Mouse (Mus musculus): ENCODE measurements around the gene Tmem63b. TPM values are rescaled to one million over a fixed set of nuclear protein-coding genes. Genes with fewer than 3 reads are reported as not detected.
A peak's percentile ranks its signal among the peaks of the same experiment; 100 is the strongest.

The Tmem63b gene
- total RNA-seq (2021), result 10 to 100 TPM; 84.6 to 88.1 TPM

DNA sequence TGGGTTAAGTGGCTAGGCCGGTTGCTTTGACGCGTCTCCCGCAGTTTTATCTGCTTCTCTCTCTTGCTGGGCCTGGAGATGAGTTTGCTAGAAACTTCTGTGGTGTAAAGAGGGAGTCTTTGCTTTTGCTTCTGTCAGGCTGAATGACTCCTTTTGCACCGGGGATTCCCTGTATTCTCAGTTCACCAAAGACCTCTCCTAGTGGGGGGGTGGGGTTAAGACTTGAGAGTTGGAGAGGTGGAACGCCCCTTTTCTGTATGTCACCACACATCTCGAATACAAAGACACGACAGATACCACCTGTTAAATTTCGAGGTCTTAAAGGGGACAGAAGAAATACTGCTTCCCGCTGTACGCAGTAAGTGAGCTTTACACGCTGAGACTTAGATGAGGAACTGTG is at the start of gene Tmem63b:
TSS of gene Tmem63b (minus strand) at position 190 of the 400 bp plus-strand sequence.
- intact Hi-C loops (cut with DNase I), result no loop called here
- DNase-seq, result no peak

- intact Hi-C loops (cut with DNase I), result loop anchor here (1.0 to 2.0 kb wide), 2 partner anchors 31 to 297 kb away; partner anchors contain the start of gene Vegfa
- peak; percentile 87 to 89 for DNase-seq
Observed at GRCm38 (mm10) chr17:45735382-45736310, 48.9 kb upstream of the Tmem63b start.

DNA sequence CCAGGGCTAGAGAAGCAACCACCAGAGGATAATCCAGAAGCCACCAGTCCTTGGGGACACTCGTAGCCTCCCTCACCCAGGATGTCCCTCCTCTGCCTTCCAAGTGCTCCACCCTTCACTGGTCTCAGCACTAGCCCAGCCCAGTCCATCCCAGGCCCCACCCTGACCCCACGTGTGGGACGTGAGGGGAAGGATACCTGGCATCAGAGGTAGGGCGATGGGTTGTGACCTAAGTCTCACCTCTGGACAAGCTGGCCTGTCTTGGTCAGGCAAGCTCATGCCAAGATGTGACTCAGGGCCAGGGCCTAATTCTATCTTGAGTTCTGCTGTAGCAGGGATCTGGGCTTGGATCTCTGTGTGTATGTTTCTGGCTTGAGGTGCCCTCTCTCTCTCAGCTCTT is 48.2 kb upstream of the Tmem63b start:
- DNase-seq, result no peak
- intact Hi-C loops (cut with DNase I), result loop anchor here (1.0 to 5.0 kb wide), 3 partner anchors 81 to 517 kb away; partner anchors contain the start of genes Lrrc73 and Vegfa

- no peak for DNase-seq
- intact Hi-C loops (cut with DNase I), result loop anchor here (1.0 to 5.0 kb wide), 2 partner anchors 82 to 518 kb away; partner anchors contain the start of gene Lrrc73
Observed at GRCm38 (mm10) chr17:45734333-45734732, 47.6 kb upstream of the Tmem63b start.

- peak; percentile 53 to 54 for DNase-seq
- intact Hi-C loops (cut with DNase I), result loop anchor here (1.0 to 5.0 kb wide), 2 partner anchors 82 to 518 kb away; partner anchors contain the start of gene Lrrc73
Observed at GRCm38 (mm10) chr17:45733735-45734301, 47.1 kb upstream of the Tmem63b start, which contains the start of gene 1600014C23Rik. Gene 1600014C23Rik, minus strand, starts transcription at chr17:45733844.

DNA sequence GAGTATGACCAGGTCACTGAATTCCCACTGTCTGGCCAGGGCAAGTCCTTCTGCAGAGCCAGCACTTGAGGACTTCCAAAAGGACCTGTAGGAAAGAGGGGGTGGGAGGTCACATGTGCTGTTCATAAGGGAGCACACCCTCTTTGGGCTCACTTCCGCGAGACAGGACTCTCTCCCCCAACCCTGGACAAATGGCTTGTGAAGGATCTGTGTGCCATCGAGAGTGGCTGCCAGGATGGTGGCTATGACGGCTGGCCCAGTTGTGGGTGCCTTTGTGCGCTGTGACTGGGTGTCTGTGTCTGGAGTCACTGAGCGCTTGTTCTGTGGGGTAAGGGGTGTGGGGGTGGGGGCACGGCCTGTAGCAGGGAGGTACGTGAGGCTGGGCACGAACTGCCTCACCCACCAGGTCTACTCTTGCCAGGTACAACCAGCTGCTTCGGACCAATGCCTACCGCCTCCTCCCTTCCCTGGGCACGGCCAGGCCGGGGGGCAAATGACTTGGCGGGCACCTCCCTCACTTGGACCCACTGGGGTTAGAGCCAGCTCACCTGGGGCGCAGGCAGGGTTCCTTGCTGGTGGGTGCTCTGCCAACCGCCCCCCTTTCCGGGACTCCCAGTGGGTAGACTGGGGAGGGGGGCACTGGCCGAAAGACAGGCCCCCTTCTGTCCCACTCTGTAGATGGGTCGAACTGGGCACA is 46.5 kb upstream of the Tmem63b start:
- intact Hi-C loops (cut with DNase I), result loop anchor here (5.0 kb wide), 1 partner anchor 519 kb away; the partner anchor contains the start of gene Lrrc73
- no peak for DNase-seq

- intact Hi-C loops (cut with DNase I), result loop anchor here (1.0 to 5.0 kb wide), 3 partner anchors 301 to 521 kb away; partner anchors contain the start of genes Lrrc73 and Vegfa
- peak; percentile 86 to 91 for DNase-seq
Observed at GRCm38 (mm10) chr17:45731172-45731864, 44.6 kb upstream of the Tmem63b start.

DNA sequence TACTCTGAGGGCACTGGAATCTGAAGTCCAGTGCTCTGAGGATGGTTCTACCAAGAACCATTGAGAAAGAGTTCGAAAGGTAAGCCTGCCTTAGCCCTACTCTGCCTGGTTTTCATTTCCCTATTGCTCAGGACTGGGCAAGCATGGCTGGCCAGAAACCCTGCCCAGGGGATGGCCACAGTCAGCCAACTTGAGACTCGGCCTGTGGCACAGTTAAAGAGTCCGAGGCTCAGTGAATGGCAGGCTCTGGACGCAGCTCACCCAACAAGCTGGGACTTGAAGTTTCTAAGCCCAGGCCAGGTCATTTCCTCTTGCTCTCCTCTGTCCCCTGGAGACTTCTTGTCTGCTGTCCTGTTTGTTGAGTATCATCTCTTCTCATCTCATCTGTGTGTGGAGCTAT is 44.0 kb upstream of the Tmem63b start:
- intact Hi-C loops (cut with DNase I), result loop anchor here (1.0 to 5.0 kb wide), 3 partner anchors 302 to 522 kb away; partner anchors contain the start of genes Lrrc73 and Vegfa
- no peak for DNase-seq

GRCm38 (mm10) chr17:45729387-45729786 is 42.7 kb upstream of the Tmem63b start:
- no peak for DNase-seq
- intact Hi-C loops (cut with DNase I), result no loop called here

- intact Hi-C loops (cut with DNase I), result no loop called here
- no peak for DNase-seq
Observed at GRCm38 (mm10) chr17:45727983-45728723, 41.4 kb upstream of the Tmem63b start.

DNA sequence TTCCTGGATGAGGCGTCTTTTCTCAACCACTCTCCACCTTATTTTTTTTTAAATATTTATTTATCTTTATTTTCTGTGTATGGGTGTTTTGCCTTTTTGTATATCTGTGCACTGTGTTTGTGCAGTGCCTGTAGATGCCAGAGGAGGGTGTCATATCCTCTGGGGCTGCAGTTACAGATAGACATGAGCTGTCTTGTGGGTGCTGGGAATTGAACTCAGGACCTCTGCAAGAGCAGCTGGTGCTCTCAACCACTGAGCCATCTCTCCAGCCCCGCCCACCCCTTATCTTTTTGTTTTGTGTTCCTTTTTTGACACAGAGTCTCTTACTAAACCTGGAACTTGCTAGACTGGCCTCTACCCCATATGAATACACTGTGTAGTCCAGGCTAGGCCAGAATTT is 40.8 kb upstream of the Tmem63b start:
- intact Hi-C loops (cut with DNase I), result no loop called here
- no peak for DNase-seq

DNA sequence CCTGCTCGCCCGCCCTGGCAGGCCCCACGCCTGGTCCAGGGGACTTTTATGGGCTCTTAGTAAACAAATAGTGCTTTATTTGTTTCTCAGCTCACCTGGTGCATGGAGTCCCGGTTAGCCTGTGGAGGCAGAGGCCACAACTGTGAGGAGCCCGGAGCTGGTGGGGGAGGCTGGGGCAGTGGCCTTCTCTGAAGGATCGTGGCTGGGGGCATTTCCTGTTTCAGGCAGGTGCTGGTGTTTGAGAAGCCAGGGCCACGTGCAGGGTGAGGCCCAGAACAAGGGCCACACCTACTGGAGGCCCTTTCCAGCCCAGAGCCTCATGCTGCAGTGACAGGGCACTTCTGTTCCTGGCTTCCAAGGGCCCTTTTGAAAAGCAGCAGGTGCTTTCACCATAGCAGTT is 39.5 kb upstream of the Tmem63b start:
- DNase-seq, result no peak
- intact Hi-C loops (cut with DNase I), result no loop called here

DNA sequence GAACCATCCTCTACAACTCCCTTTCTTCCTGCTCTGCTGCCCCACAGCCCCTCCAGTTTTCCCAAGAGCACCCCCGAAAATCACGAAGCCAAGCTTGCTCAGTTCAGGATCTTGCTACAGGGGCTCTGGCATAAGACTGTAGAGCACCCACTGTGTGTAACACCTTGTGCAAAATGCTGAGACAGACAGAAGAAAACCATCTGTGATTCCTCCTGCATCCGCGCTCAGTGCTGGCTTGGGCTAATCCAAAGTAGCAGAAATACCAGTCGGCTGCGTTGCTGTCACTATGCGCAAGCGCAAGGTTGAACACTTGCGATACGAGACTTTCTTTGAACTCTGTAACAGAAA is 37.8 kb upstream of the Tmem63b start:
- no peak for DNase-seq
- intact Hi-C loops (cut with DNase I), result no loop called here

DNA sequence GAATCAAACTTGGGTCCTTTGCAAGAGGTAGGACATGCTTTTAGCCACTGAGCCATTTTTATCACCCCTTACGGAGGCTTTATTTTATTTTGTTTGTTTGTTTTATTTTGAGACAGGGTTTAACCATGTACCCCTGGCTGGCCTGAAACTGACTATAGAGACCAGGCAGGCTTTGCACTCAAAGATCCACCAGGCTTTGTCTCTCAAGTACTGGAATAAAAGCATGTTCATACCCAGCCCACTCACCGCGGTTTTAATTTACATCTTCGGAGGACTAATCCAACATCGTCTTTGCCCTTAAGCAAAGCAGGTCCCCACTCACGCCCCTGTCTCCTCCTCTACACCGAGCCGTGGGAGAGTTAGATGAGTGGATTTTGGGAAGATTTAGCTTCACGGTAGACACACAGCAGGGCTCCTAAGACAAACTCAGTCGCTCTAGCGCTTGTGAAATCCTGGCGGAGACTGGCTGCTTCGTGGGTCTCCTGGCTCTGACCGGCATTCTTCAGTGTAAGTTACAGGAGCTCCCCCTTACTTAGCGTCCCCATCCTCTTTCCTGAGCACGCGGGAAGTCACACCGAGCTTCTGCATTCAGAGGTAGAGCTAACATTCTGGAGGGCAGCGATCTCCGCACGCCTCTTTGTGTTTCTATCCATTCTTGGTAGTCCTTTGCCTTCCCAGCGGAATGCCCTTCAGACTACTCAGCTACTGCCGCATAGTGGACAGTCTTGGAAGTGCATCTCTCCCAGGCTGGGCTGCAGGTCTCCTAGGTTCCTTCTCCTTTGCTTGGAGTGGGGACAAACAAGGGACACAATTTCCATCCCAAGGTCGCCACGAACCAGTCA is 37.2 kb upstream of the Tmem63b start:
- peak; percentile 79 to 88 for DNase-seq
- intact Hi-C loops (cut with DNase I), result no loop called here

GRCm38 (mm10) chr17:45718323-45718722 is 31.6 kb upstream of the Tmem63b start:
- intact Hi-C loops (cut with DNase I), result loop anchor here (1.0 kb wide), 2 partner anchors 40 to 55 kb away; no protein-coding TSS in a partner anchor
- DNase-seq, result peak; percentile 70 to 72

GRCm38 (mm10) chr17:45711525-45711924 is 24.8 kb upstream of the Tmem63b start:
- no peak for DNase-seq

GRCm38 (mm10) chr17:45710407-45710806 is 23.7 kb upstream of the Tmem63b start:
- DNase-seq, result no peak
- intact Hi-C loops (cut with DNase I), result no loop called here

More at GRCm38 (mm10) chr17:45711525-45711924, 24.8 kb upstream of the Tmem63b start:
- intact Hi-C loops (cut with DNase I), result no loop called here

DNA sequence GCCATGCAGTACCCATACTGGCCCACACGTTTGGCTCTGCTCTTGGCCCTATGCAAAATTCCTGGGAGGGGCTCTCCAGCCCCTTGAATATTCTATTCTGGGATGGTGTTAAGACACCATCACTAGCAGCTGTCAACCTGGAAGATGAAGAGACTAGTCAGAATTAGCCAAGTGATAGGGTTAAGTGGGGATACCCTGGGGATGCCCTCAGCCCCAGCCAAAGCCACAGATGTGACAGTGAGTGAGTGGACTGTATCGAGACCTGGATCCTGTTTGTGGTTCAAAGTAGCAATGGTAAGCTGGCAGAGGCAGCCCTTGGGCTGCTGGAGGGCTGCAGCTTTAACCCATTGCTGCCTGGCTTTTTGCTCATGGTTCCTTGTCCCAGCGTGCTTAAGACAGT is 23.1 kb upstream of the Tmem63b start:
- DNase-seq, result no peak
- intact Hi-C loops (cut with DNase I), result no loop called here

Measured in heart, postnatal 36 days (tissue).